Mouse (Mus musculus) erythroblast, embryonic 14.5 days (primary cell): ENCODE results near the gene Smc1b. TPM values are rescaled to one million over a fixed set of nuclear protein-coding genes. Genes with fewer than 3 reads are reported as not detected.
A peak's percentile ranks its signal among the peaks of the same experiment; 100 is the strongest.
"Not testable (repeated sequence)": the region's sequence is repeated elsewhere in the genome, so short reads cannot be mapped to it uniquely, and the experiment has no call there.

Experiments
- H3K27me3 ChIP-seq: 2 replicates; pipeline ENCODE4 v1.6.1; 2012; ENCODE audit warnings: inconsistent platforms; ENCODE audit not compliant: control insufficient read depth
- H3K36me3 ChIP-seq: 2 replicates; pipeline ENCODE4 v1.6.1; 2012; ENCODE audit warnings: mild to moderate bottlenecking, inconsistent platforms; ENCODE audit not compliant: control insufficient read depth
- H3K4me1 ChIP-seq: 2 replicates; pipeline ENCODE4 v1.6.1; 2012; ENCODE audit warnings: inconsistent platforms; ENCODE audit not compliant: control insufficient read depth
- H3K4me3 ChIP-seq: replicated peaks from 2 replicates; pipeline ENCODE3; 2012; ENCODE audit warnings: moderate library complexity, mild to moderate bottlenecking, inconsistent platforms
- H3K9me3 ChIP-seq: 2 replicates; pipeline ENCODE4 v1.6.1; 2012; ENCODE audit warnings: low read length, inconsistent platforms, mixed read lengths; ENCODE audit not compliant: control insufficient read depth
- GATA1 ChIP-seq: IDR thresholded peaks from 2 replicates; pipeline ENCODE4 v1.6.1; 2012; ENCODE audit warnings: low read length, inconsistent platforms, mixed read lengths
- TAL1 ChIP-seq: IDR thresholded peaks from 3 replicates; pipeline ENCODE4 v1.6.1; 2012; ENCODE audit warnings: low read length, inconsistent platforms, mixed read lengths
- polyA plus RNA-seq: library from polyadenylated mRNA; stranded (reverse); fragments of >175 nt; gene quantifications from 2 replicates; pipeline ENCODE4 v1.2.3, GENCODE M21; 2012

Smc1b gene
- polyA plus RNA-seq, 1 experiment: not detected

DNA sequence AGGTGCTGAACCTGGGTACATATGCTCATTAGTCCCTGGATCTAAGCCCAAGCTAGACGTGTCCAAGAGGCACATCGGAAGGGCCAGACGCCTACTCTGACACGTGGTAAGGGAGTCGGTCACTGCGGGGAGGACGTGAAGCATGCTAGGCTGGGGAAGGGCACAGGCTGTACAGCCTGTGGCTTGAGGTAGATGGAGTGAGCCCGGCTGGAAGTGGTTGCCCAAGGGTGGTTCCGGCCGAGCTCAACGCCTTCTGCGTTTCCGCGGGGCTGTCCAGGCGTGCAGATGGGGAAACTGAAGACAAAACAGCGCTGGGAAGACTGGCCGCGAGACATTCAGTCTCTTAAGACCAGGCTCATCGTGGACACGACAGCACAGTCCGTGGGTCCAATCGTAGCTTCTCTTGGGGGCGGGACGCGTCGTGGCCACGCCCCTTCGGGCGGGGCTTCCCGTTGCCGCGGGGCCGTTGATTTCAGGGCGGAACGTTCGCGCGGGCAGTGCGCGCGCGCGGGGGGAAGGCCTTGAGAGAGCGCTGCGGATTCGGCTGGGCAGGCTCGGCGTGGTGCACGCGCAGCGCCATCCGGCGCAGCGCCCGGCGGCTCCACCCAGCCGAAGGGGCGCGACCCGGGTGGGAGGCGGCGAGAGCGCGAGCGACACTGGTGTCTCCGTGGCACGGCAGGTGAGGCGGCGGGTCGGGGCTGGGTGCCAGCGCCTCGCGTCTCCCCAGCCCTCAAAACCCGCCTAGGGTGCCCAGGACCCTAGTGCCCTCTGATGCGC, 95.0 kb downstream of the Smc1b start:
- Histone ChIP-seq H3K4me1 (peaks cover 42% of the 10 kb centered on the region), H3K27me3 (peaks cover 7% of the 10 kb centered on the region), H3K9me3 (no peaks in the 10 kb centered on the region), H3K4me3 (peak overlapping the region; percentile 85), H3K36me3 (peaks cover 12% of the 10 kb centered on the region)
- TF ChIP-seq GATA1: no peak
- TF ChIP-seq TAL1: no peak

DNA sequence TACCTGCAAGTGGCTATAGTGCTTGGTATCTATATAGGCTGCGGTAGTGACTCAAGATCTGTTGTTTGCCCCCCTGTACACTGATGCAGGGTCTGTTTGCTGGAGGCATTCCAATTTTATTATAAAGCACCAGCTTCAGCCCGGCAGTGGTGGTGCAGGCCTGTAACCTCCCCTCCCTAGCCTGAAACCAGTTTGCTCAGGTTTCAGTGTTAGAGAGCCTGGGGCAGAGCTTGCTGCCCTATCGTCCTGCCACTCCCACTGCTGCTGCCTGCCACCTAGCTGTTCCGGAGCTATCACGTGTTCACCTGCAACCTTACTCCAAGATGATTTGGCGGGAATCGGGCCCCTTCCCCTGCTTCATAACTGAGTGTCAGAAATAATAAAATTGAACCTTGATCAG, 97.8 kb downstream of the Smc1b start:
- not testable (repeated sequence) for H3K9me3 ChIP-seq, H3K36me3 ChIP-seq, H3K4me3 ChIP-seq, H3K27me3 ChIP-seq
- H3K4me1 ChIP-seq: peaks cover 30% of the 10 kb centered on the region

DNA sequence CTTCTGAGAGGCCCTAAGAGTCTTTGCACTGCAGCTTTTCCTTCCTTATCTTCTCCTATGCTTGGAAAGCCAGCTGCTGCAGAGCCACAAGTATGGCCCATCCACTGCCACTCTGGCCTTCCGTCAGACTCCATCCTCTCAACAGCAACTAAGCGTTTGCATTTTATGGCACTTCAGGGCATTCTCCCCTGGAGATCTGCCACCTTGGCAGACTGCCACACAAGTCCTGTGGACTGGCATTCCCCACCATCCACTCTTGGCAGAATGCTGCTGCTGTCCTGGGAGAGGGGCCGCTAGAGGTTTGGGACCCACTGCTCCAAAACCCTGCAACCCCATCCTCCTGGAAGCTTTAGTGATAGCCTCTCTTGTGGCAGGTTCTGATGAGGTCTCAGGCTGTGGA, 99.9 kb downstream of the Smc1b start:
- Histone ChIP-seq H3K36me3 (no peaks in the 10 kb centered on the region), H3K9me3 (no peaks in the 10 kb centered on the region), H3K4me3 (no peak overlapping the region), H3K4me1 (peaks cover 16% of the 10 kb centered on the region), H3K27me3 (peaks cover 8% of the 10 kb centered on the region)
- TF ChIP-seq GATA1 (no peak), TAL1 (no peak)

DNA sequence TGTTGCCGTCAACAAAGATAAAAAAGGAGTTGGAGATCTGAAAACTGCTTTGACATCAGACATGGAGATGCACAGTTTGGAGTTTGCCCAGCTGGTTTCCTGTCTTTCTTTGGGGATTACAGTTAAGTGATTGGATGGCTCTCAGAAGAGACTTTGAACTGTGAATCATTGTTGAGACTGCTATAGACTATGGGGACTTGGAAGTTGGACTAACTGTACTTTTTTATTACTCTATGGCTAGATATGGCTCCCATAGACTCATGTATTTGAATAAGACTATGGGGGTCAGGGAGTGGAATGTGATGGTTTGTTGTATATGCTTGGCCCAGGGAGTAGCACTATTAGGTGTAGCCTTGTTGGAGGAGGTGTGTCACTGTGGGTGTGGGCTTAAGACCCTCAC, 101.1 kb downstream of the Smc1b start:
- not testable (repeated sequence) for H3K27me3 ChIP-seq, H3K36me3 ChIP-seq, H3K4me1 ChIP-seq, H3K9me3 ChIP-seq, H3K4me3 ChIP-seq

DNA sequence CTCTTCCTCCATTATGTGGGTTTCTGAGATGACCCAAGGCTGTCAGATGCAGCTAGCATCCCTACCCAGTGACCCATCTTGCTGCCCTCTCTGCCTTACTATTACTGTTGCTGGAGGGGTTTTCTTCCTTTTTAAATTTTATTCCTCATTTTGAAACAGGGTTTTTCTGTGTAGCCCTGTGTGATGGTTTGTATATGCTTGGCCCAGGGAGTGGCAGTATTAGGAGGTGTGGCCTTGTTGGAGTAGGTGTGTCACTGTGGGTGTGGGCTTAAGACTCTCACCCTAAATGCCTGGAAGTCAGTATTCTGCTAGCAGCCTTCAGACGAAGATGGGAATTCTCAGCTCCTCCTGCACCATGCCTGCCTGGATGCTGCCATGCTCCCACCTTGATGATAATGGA, 103.1 kb downstream of the Smc1b start, which contains the start of gene Fam118a:
Gene Fam118a (plus strand): TSS at position 301 of the 400 bp plus-strand sequence.
- H3K4me1 ChIP-seq, H3K27me3 ChIP-seq, H3K36me3 ChIP-seq, H3K9me3 ChIP-seq, H3K4me3 ChIP-seq: not testable (repeated sequence)

DNA sequence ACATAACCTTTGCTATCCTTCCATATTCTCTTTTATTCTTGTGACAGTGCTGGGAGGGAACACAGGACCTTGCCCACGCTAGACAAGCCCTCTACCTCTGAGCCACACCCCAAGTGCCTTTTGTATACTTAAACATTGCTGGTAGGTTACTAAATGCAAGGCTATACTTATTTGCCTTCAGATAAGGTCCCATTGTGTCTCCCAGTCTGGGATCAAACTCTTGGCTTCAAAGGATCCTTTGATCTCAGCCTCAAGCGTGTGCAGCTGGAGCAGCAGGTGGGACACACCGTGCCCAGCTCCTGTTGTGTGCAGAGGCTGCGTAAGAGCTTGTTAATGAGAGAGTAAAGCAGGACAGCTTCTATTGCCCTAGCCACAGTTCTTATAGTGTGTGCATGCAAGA, 104.0 kb downstream of the Smc1b start:
- Histone ChIP-seq H3K36me3 (no peaks in the 10 kb centered on the region), H3K4me3 (no peak overlapping the region), H3K9me3 (no peaks in the 10 kb centered on the region), H3K27me3 (peaks cover 8% of the 10 kb centered on the region; the same call in 1 of the 2 replicates), H3K4me1 (peaks cover 6% of the 10 kb centered on the region)
- TF ChIP-seq GATA1 (no peak), TAL1 (no peak)

DNA sequence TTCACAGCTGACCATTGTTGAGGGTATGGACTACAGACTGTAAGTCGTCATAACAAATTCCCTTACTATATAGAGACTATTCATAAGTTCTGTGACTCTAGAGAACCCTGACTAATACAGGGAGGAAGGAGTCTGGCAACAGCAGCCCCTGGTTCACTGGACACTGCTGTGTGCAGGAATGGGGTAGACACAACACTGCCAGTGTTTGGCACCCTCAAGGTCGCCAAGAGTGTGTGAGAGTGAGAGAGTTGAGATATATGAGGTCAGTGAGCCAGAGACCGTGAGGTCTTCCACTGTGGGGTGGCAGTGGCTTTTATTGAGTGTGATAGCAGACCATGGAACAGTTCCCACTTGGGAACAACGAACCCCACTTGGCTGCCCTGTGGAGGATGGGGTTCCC, 105.6 kb downstream of the Smc1b start:
- no peak overlapping the region for H3K4me3 ChIP-seq
- TF ChIP-seq GATA1: no peak
- H3K36me3 ChIP-seq: no peaks in the 10 kb centered on the region
- H3K9me3 ChIP-seq: no peaks in the 10 kb centered on the region
- H3K27me3 ChIP-seq: peaks cover 5% of the 10 kb centered on the region; the same call in 1 of the 2 replicates
- peaks cover 6% of the 10 kb centered on the region for H3K4me1 ChIP-seq

DNA sequence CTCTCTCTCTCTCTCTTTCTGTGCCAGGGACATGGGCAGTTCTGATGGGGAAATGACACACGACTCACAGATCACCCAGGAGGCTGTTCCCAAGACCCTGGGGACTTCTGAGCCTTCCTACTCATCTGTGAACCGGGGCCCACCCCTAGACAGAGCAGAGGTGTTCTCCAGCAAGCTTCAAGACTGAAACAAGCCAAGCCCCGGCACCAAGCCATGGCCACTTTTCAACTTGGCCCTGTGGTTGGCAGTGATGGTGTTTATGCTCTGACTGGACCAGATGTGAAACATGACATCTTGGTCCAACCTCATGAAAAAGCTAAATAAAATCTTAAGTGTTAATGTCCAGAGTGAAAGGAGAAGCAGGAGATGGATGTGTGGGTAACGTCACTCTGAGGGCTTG, 109.6 kb downstream of the Smc1b start:
- H3K4me1 ChIP-seq: no peaks in the 10 kb centered on the region
- no peak overlapping the region for H3K4me3 ChIP-seq
- H3K36me3 ChIP-seq: no peaks in the 10 kb centered on the region
- TF ChIP-seq GATA1 (no peak), TAL1 (no peak)
- peaks cover 11% of the 10 kb centered on the region for H3K27me3 ChIP-seq
- H3K9me3 ChIP-seq: no peaks in the 10 kb centered on the region

DNA sequence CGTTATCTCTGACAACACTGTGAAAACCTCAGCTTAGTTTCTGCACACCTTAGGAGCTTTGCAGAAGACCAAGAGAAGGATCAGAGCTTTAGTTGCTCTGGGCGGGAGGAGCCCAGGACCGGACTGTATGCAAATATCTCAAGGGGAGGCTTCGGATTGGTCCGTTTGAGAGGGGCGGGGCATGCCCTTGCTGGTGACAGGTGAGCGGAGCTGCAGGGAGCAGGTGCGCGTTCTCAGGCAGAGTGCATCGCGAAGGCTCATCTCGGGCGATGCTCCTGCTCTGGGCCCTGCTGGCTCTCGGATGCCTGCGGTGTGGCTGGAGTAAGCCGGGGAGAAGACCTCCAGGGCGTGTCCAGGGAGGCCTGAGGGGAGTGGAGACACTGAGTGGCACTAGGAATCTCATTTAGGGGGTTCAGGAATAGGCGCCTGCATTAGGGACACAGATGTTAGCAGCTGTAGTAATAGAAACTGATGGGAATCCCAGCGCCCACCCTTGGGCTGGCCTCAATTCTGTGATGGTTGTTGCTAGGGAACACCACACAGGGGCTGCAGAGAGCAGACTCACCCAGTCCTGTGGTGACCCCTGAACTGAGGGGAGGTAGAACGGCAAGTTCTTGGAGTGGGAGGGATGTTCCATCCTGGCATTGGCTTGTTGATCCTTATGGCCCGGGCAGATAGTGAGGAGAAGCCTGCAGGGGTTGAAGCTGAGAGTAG, 114.7 kb downstream of the Smc1b start, which contains the start of gene Upk3a:
Gene Upk3a (plus strand): TSS at position 191 of the 714 bp plus-strand sequence.
- Histone ChIP-seq H3K27me3 (peaks cover 19% of the 10 kb centered on the region), H3K9me3 (no peaks in the 10 kb centered on the region), H3K4me3 (no peak within 1 kb of the TSS), H3K4me1 (no peaks in the 10 kb centered on the region; the same call in 1 of the 2 replicates), H3K36me3 (no peaks in the 10 kb centered on the region)
- TF ChIP-seq GATA1: no peak
- TF ChIP-seq TAL1: no peak
